Mouse (Mus musculus) left cerebral cortex, adult 2 months (tissue): ENCODE measurements around the gene Lefty1. TPM values are rescaled to one million over a fixed set of nuclear protein-coding genes. Genes with fewer than 3 reads are reported as not detected.
"Not testable (repeated sequence)": the region's sequence is repeated elsewhere in the genome, so short reads cannot be mapped to it uniquely, and the experiment has no call there.

Experiments used
- DNase-seq, 2 experiments: peaks; one replicate each; pipeline ENCODE4 v3.0.0; 2021 to 2022; ENCODE audit warnings: low spot score in 2 of 2, mixed read lengths in 1 of 2; ENCODE audit errors: extremely low spot score in 1 of 2
- H3K27ac ChIP-seq: fragments of 200-600 bp; 2 replicates; pipeline ENCODE4 v1.8.1; 2022
- H3K4me3 ChIP-seq: fragments of 200-600 bp; 2 replicates; pipeline ENCODE4 v1.8.1; 2022
- CTCF ChIP-seq: fragments of 200-600 bp; IDR thresholded peaks from 2 replicates; pipeline ENCODE4 v1.8.1; 2022; ENCODE audit warnings: antibody characterized with exemption, mild to moderate bottlenecking, moderate library complexity
- intact Hi-C: fragments of 180-260 bp; cut with DNase I; formaldehyde crosslinking; loops from one replicate; pipeline ENCODE4 v1.15.1; 2025
- total RNA-seq, 2 experiments: library from RNA; stranded (reverse); gene quantifications; 2 replicates each; pipeline ENCODE4 v1.2.3; 2021

Lefty1 gene
- total RNA-seq, 2 experiments from 2014 or later, result 0.77 TPM; not detected in 1

DNA sequence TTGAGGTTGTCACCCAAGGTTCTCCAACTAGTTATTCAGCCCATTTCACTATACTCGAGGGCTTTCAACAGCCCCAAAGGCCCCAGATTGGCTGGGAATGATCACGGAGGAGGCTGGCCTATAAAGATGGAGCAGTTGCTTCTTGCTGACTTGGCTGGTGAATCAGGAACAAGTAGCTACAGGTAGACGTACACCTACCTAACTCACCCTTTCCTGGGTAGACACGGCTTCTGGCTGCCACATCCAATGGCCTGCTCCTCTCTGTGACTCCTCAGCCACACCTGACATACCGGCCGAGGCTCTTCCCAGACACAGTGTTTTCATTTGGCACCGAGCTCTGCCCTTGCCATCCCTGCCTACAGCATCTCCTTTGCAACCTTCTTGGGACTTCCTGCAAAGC is 32.4 kb downstream of the Lefty1 start:
- no peak for TF ChIP-seq CTCF
- no peak overlapping the region for H3K27ac ChIP-seq
- no peak for DNase-seq
- intact Hi-C loops, result no loop called here
- H3K4me3 ChIP-seq, result no peak overlapping the region

DNA sequence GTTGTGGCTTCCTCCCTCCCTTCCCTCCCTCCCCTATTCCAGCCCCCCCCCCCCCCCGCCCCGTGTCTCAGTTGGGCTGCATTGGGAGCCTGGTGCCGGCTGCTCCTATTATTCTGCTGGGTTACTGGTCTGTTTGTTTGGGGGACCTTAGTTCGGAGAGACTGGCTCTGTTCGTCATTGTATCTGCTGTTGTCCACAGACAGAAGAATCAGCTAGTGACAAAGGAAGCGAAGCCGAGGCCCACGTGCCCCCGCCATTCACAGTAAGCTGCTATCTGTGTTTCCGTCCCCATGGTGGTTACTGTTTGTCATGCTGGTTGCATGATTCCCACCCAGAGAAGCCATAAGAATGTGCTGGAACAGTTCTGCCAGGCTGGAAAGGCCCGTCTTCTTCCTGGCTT is 38.1 kb downstream of the Lefty1 start:
- intact Hi-C loops, result no loop called here
- H3K4me3 ChIP-seq, result no peak overlapping the region
- peak overlapping the region; percentile 70 for H3K27ac ChIP-seq
- DNase-seq, result no peak
- no peak for TF ChIP-seq CTCF

DNA sequence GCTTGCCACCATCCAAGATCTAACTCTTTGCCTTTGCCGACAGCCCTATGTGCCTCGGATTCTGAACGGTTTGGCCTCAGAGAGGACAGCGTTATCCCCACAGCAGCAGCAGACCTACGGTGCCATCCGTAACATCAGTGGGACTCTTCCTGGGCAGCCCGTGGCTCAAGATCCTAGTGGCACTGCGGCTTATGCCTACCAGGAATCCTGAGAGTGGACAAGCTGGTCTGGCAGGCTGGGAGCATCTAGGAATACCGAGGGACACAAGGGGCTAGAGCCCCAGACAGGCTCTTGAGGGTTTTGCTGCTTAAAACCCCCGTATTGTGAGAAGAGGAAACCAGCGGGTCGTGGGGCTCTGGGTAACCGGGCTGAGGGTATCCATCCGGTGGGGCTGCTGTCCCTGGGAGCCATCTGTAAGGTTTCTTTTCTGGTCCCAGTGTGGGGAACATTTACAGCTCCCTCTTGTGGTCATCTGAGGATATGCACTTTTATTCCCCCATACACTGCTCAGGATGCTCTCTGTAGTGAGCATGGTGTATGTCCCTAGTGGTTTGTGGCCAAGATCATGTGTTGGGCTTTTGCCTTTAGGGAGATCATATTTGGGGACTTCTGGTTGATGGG is 39.4 kb downstream of the Lefty1 start:
- TF ChIP-seq CTCF, result peak; percentile 80
- H3K27ac ChIP-seq, result peak overlapping the region; percentile 70; the same call in 1 of the 2 replicates
- intact Hi-C loops, result loop anchor here (1.0 kb wide), 1 partner anchor 73 kb away; no protein-coding TSS in a partner anchor
- DNase-seq, result no peak
- H3K4me3 ChIP-seq, result no peak overlapping the region

DNA sequence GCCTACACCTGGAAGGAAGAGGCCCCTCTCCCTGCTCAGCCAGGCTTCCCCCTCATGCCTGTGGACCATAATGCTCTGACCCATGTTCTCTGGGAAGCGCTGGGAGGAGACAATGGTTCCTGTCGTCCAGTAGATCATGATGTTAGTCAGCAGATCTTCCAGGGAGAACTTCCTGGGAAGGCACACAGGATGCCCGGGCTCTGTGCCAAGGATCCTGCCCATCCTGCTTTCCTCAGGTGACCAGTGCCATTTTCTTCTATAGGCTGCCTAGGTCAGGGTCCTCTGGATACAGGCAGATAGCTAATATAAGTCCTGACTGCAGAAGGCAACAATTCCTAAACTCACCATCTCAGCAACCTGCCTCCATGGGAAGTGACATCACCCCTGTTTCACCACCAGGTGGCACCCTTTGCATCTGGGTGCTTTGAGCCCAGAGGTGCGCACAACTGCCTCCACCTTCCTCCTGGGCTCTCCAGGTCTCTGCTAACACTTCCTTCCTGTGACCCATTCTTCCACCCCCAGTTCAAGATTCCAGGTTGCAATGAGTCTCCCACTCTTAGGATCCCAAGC is 41.4 kb downstream of the Lefty1 start:
- DNase-seq, result no peak
- intact Hi-C loops, result no loop called here
- Histone ChIP-seq H3K4me3 (no peak overlapping the region), H3K27ac (no peak overlapping the region)
- TF ChIP-seq CTCF, result peak; percentile 69

DNA sequence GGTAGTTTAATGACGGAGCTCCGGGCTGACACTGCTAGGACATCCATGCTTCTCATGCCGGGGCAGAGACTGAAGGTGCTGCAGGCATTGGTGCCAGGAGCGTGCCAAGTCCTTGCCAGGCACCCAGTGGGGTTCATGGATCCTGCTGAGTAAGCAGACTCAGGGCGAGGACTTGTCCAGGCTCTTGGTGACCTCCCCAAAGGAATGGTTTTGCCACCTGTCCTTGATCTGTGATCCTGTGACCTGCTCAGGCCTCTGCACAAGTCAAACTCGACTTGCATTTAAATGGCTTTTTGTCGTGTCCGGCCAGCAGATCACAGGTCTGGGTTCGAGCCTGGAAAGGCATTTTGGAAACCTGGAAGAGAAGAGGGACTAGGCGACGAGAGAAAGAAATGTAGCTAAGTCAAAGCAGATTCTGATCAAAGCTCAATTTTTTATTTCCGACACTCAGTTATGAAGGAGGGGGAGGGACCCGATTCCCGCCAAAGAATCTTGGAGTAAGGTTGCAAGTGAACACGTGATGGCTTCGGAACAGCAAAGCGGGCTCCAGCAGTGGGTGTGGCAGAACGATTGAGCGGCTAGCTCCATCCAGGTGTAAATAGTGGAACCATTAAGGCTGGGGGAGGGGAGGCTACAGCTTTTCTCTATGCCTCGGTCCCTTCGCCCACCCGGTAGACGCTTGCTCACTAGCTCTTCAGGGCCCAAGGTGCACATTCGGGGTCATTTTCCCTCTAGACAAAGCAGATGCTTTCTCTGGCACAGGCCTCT is 44.8 kb downstream of the Lefty1 start:
- no peak overlapping the region for H3K27ac ChIP-seq
- no peak for TF ChIP-seq CTCF
- no peak overlapping the region for H3K4me3 ChIP-seq
- intact Hi-C loops, result no loop called here
- DNase-seq, result no peak

DNA sequence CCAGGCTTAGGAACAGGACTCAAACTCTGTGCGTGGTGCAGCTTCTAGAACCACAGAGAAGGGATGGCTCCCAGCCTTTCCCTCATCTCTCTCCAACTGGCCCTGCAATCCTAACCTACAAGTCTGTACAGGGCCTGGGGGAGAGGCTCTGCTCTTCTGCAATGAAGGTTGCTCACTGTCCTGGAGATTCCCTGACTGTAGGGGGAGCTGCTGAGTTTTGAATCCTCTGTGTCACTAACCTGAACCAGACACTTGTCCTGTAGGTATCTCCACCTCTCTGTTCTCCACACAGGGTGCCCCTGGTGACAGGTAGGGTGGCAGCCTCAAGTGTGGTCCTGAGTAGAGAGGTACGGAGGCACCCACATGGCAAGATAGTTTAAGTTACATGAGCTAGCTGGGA is 45.6 kb downstream of the Lefty1 start:
- H3K4me3 ChIP-seq, result no peak overlapping the region
- intact Hi-C loops, result no loop called here
- no peak for DNase-seq
- TF ChIP-seq CTCF, result peak; percentile 25
- H3K27ac ChIP-seq, result no peak overlapping the region

DNA sequence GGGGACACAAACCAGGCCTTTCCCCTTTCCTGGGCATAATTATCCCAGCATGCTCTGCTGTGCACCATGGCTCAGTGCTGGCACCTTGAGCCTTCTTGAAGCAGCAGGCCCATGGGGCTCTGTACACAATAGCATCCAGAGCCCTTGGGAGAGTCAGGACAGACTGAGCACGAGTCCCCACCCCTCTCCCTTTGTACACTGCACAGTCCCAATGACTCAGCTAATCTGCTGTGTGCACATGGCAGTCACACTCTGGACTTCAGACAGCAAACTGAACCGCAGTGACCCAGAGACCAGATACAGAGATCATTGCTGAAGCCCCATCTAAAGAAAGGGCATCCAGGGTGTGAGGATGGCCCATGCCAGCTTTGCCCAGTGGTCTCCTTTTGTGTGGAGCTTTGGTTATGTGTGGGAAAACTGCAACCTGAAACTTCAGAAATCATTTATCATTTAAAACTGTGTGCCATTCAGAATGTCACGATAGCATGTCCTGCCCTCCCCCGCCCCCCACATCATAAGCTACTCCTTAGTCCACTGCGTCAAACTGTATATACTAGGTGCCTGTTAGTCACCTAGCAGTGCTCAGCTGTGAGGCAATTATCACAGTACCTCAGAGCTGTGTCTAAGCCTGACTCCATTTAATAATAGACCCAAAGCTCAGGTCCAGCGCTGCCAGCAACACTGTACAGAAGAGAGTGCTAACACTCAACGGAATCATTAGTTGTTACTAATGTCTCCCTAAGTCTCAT is 46.6 kb downstream of the Lefty1 start:
- DNase-seq, H3K4me3 ChIP-seq, intact Hi-C loops, H3K27ac ChIP-seq: not testable (repeated sequence)

DNA sequence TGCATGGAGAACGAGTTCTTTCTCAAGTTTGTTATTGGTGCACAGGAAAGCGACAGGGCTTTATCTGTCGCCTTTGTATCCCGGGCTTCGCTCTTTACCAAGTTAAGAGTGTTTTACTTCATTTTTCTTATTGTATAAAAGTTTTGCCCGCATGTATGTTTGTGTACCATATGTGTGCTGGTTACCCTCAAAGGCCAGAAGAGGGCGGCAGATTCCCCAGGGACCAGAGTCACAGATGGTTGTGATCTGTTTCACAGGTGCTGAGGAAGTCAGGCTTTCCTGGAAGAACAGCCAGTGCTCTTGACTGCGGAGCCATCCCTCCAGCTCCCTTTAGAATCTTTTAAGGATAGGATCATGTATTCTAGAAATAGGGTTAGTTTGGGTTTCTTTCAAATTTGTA is 51.9 kb downstream of the Lefty1 start:
- no peak for DNase-seq
- Histone ChIP-seq H3K27ac (no peak overlapping the region), H3K4me3 (no peak overlapping the region)
- intact Hi-C loops, result no loop called here
- TF ChIP-seq CTCF, result peak; percentile 8; the same call in 1 of the 2 replicates

DNA sequence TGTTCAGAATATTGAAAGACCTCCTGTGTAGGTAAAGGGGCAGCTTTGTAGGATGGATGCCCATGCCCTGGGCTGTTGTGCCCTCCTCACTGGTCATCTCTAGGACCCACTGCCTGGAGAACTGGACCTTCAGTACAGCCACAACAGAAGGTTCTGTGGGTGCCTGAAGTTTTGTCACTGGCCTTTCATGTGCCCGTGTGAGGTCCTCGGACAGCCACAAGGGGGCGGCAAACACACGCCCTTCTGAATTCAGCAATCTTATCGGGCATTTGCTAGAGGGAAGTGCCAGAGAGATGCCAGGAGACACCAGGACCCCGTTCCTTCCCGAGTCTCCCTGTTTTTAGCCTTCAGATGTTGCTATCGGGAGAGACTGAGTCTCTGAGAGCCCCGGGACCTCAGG is 52.9 kb downstream of the Lefty1 start:
- TF ChIP-seq CTCF, result peak; percentile 92
- intact Hi-C loops, result no loop called here
- Histone ChIP-seq H3K27ac (no peak overlapping the region), H3K4me3 (no peak overlapping the region)
- peak; percentile 71 to 83 for DNase-seq

Other genes with a start within 250 kb of the Lefty1 start
- gene Mixl1, start 238.0 kb upstream of the Lefty1 start, total RNA-seq, result not detected
- gene Acbd3, start 209.0 kb upstream of the Lefty1 start, total RNA-seq, result 10 to 100 TPM; 35.0 to 35.3 TPM
- 100 to 1,000 TPM; 261 to 262 TPM for gene H3f3a, start 121.1 kb upstream of the Lefty1 start, total RNA-seq
- 10 to 100 TPM; 23.4 to 24.5 TPM for gene Sde2, start 83.9 kb upstream of the Lefty1 start, total RNA-seq
- under 1 TPM; 0.61 to 0.84 TPM for gene Lefty2, start 41.9 kb upstream of the Lefty1 start, total RNA-seq
- gene Pycr2, start 30.7 kb upstream of the Lefty1 start, total RNA-seq, result 10 to 100 TPM; 26.7 to 28.3 TPM
- gene Tmem63a, start 7.3 kb downstream of the Lefty1 start, total RNA-seq, result 10 to 100 TPM; 15.4 to 16.3 TPM
- gene Ephx1, start 85.9 kb downstream of the Lefty1 start, total RNA-seq, result 10 to 100 TPM; 29.5 to 32.1 TPM
- not detected for gene 9130409I23Rik, start 116.2 kb downstream of the Lefty1 start, total RNA-seq
- 10 to 100 TPM; 34.4 to 36.5 TPM for gene Nvl, start 209.2 kb downstream of the Lefty1 start, total RNA-seq
- 10 to 100 TPM; 27.3 to 29.0 TPM for gene Cnih4, start 209.7 kb downstream of the Lefty1 start, total RNA-seq